Mouse (Mus musculus) adrenal gland, adult 2 months (tissue): ENCODE data around the gene Gfpt1. TPM values are rescaled to one million over a fixed set of nuclear protein-coding genes. Genes with fewer than 3 reads are reported as not detected.

Experiments
- DNase-seq: peaks from one replicate; pipeline ENCODE4 v3.0.0; 2021
- polyA plus RNA-seq: library from polyadenylated mRNA; depleted of rRNA; stranded (reverse); fragments of >200 nt; gene quantifications from 2 replicates; pipeline ENCODE4 v1.2.3, GENCODE M21; 2012; rRNA removed
- total RNA-seq, 2 experiments: library from RNA; stranded (reverse); gene quantifications; 2 replicates each; pipeline ENCODE4 v1.2.3; 2021

Gfpt1 gene
- total and polyA plus RNA-seq, 3 experiments, result 4.3 to 42.4 (median 37.1) TPM

DNA sequence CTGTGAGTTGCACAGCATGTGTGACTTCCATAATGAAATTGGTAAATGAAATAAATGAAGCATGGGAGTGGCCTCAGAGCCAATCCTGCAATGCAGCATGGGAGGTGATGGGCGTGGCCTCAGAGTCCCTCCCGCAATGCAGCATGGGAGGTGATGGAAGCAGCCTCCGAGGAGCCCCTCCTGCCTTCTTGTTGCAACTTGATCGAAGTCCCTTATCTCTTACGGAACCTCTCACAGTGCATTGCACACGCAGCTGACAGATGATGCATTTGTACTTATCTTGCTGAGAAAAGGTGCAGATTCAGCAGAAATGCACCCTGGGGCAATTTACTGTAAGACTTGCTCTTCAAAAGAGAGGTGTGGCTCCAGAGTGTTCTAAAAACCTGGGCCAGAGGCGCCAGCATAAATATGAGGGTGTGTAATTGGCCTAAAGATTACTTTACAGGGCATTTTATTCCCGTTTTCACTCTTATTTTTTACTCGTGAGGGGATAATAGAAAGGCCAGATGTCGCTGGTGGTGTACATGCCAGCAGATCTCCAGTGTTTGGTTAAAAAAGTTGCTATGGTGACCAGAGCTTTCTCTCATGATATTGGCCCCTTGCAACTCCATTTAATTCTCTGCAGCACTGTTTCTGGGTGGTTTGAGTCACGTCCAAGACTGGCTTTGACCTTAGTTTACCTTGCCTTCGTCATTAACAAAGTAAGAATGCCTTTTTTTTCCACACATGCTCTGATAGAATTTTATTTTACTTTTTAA is 97.3 kb downstream of the Gfpt1 start:
- no peak for DNase-seq

Other genes with a start within 250 kb of the Gfpt1 start
- gene Anxa4, start 249.3 kb upstream of the Gfpt1 start, total RNA-seq, result 10 to 100 TPM; 69.6 to 78.0 TPM
- gene Anxa4, start 249.3 kb upstream of the Gfpt1 start, polyA plus RNA-seq, result 16.7 TPM in 2 replicates
- 100 to 1,000 TPM in 1 of 2 experiments, 10 to 100 TPM in 1; 97.0 to 100 TPM for gene Aak1, start 193.3 kb upstream of the Gfpt1 start, total RNA-seq
- gene Aak1, start 193.3 kb upstream of the Gfpt1 start, polyA plus RNA-seq, result 23.0 and 30.3 TPM in 2 replicates
- gene Nfu1, start 33.6 kb upstream of the Gfpt1 start, total RNA-seq, result 10 to 100 TPM; 84.3 to 92.5 TPM
- gene Nfu1, start 33.6 kb upstream of the Gfpt1 start, polyA plus RNA-seq, result 57.6 and 66.9 TPM in 2 replicates
- not detected for gene D6Ertd527e, start 61.9 kb downstream of the Gfpt1 start, total RNA-seq
- gene D6Ertd527e, start 61.9 kb downstream of the Gfpt1 start, polyA plus RNA-seq, result 0.11 and 0.37 TPM in 2 replicates